Mouse (Mus musculus): ENCODE results near the gene Mex3a. TPM values are rescaled to one million over a fixed set of nuclear protein-coding genes. Genes with fewer than 3 reads are reported as not detected.
A peak's percentile ranks its signal among the peaks of the same experiment; 100 is the strongest.

The Mex3a gene
- polyA plus RNA-seq, 1 experiment from 2014 or later = 6.5 TPM

GRCm38 (mm10) chr3:88551586-88551985 lies 19.4 kb downstream of the Mex3a start:
- Histone ChIP-seq H3K27ac (no peak overlapping the region), H3K4me2 (peak overlapping the region; percentile 88), H3K9ac (no peak overlapping the region), H3K27me3 (no peaks in the 10 kb centered on the region), H3K4me3 (no peak overlapping the region; the same call in 1 of the 2 replicates), H3K36me3 (peaks cover 13% of the 10 kb centered on the region), H3K9me3 (replicated peaks) (no peaks in the 10 kb centered on the region), H3K4me1 (replicated peaks) (peaks cover 23% of the 10 kb centered on the region)
- ATAC-seq (replicated peaks; ENCODE audit: insufficient number of reproducible peaks, insufficient read depth, low FRiP score, low read depth) = no peak
- WGBS = 79% methylated on average over 4 of the region's 4 CpGs

DNA sequence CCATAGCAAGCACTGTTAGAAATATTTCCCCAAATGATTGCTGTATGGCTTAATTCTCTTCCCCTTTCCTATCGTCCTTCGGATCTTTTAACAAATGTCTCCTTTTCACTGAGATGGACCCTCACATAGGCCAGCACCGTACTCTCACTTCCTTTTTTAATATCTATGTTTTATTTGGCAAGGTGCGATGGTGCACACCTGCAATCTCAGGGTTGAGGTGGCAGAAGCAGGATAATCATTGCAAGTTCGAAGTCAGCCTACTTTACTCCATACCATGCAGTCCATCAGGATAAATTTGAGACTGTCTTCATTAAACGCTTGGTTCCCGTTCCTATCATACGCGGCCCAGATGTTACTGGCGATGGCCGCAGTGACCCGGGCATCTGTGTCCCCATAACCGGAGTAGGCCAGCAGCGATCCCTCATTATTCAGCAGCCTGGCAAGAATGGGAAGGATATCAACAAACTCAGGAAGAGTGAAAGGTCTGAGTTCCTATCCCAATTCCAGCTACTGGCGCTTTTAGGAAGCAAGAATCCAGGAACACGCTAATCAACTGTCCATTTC lies 20.0 kb downstream of the Mex3a start:
- H3K4me3 ChIP-seq = peak overlapping the region; percentile 96
- H3K9ac ChIP-seq = peak overlapping the region; percentile 81
- 16% methylated on average over 16 of the region's 16 CpGs for WGBS
- peak overlapping the region; percentile 88 for H3K4me2 ChIP-seq
- no peaks in the 10 kb centered on the region for H3K27me3 ChIP-seq
- peaks cover 23% of the 10 kb centered on the region for H3K4me1 ChIP-seq (replicated peaks)
- H3K27ac ChIP-seq = peak overlapping the region; percentile 99
- no peak for ATAC-seq (replicated peaks; ENCODE audit: insufficient number of reproducible peaks, insufficient read depth, low FRiP score, low read depth)
- H3K9me3 ChIP-seq (replicated peaks) = no peaks in the 10 kb centered on the region
- H3K36me3 ChIP-seq = peaks cover 19% of the 10 kb centered on the region

DNA sequence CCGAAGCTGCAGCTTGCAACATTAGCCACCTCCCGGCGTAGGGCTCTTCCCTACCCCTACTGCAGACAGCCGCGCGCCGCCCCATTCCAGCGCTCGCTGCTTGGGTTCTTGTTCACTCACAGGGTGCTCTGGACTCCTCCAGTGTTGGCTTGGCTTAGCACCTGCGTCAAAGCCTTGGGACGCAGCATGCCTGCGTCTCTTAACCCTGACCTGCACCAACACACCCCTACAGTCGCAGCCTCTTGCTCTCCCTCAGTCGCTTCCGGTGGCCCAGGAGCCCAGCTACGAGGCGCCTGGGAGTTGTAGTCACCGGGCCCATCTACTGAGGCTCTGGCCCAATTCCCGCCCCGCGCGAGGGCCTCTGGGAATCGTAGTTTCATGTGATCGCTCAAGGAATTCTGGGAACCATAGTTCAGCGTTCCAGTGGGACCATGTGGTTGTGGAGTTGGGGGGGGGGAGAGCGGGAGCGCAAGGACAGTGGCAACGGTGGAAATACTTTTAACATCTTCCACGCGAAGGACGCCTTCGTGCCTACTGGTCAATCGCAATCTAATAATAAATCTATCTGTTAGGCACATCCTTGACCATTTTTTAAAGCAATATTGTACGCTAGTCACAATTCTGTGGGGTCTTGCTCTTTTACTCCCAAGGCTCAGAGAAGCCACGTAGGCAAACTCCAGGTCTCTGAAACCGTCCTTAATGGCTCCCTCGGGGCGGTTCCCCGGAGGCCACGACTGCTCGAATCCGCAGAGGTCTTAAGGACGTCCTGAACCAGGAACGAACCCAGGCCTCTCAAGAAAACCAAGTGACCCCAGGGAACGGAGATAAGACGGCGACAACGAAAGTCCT lies 20.7 kb downstream of the Mex3a start, which contains the start of gene Lamtor2:
Lamtor2 (minus strand) TSS at position 399 of the 849 bp plus-strand sequence.
- H3K4me2 ChIP-seq = peak within 1 kb of the TSS; percentile 88
- WGBS = under 1% methylated on average over 48 of the region's 48 CpGs
- H3K27ac ChIP-seq = peak within 1 kb of the TSS; percentile 99
- no peaks in the 10 kb centered on the region for H3K9me3 ChIP-seq (replicated peaks)
- peaks cover 25% of the 10 kb centered on the region for H3K36me3 ChIP-seq
- ATAC-seq (replicated peaks; ENCODE audit: insufficient number of reproducible peaks, insufficient read depth, low FRiP score, low read depth) = peak; percentile 87
- peak within 1 kb of the TSS; percentile 96 for H3K4me3 ChIP-seq
- peak within 1 kb of the TSS; percentile 81 for H3K9ac ChIP-seq
- no peaks in the 10 kb centered on the region for H3K27me3 ChIP-seq
- H3K4me1 ChIP-seq (replicated peaks) = peaks cover 23% of the 10 kb centered on the region

DNA sequence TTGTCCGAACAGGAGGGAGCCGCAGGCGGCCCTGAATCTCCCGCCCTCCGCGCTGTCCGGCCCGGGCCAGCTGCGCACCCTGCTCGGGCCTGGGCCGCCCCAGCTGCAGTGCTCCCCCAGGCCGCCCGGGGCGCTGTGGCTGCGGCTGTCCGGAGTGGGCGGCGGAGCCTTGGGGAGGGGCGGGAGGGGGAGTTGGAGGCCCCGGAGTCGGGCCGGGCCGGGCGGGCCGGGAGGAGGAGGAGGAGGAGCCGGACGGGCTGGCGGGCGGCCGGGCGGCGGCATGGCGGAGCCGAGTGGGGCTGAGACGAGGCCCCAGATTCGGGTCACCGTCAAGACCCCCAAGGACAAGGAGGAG lies 21.3 kb downstream of the Mex3a start, which contains the start of gene Ubqln4:
Ubqln4 (plus strand) TSS at position 234 of the 355 bp plus-strand sequence.
- Histone ChIP-seq H3K27me3 (no peaks in the 10 kb centered on the region), H3K4me1 (replicated peaks) (peaks cover 23% of the 10 kb centered on the region), H3K9me3 (replicated peaks) (no peaks in the 10 kb centered on the region), H3K4me3 (peak within 1 kb of the TSS; percentile 96), H3K4me2 (peak within 1 kb of the TSS; percentile 88), H3K9ac (peak within 1 kb of the TSS; percentile 81), H3K36me3 (peaks cover 31% of the 10 kb centered on the region), H3K27ac (peak within 1 kb of the TSS; percentile 99)
- ATAC-seq (replicated peaks; ENCODE audit: insufficient number of reproducible peaks, insufficient read depth, low FRiP score, low read depth) = peak; percentile 89
- 0% methylated on average over 23 of the region's 37 CpGs for WGBS

DNA sequence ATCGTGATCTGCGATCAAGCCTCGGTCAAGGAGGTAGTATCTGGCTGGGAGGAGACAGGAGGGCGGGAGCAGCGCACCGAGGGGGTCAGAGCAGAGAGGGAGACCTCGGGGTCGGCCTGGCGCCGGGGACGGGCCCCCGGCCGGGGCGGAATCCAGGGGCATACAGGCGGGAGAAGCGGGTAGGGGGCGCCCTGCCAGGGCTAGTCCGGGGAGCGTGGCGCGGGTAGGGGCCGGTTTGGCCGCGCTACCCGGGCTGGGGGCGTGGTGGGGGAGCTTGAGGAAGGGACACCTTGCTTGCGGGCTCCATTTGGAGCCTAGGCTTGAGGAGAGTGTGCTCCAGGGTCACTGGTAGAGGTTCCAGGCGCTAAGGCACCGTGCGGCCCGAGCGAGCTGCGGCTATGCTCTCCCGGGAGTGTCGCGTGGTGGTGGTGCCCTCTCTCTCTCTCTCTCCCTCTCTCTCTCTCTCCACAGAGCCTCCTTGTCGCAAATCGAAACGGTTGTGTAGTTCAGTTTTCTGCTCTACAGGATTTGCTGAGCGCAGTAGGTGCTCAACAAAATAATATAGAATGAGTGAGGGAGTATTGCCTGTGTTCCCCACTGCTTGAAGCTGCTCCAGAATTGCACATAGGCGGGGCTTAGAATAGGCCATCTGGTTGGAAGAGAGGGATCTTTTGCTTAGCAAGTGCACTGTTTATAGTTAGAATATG lies 21.8 kb downstream of the Mex3a start:
- peaks cover 35% of the 10 kb centered on the region for H3K36me3 ChIP-seq
- under 1% methylated on average over 41 of the region's 41 CpGs for WGBS
- peak overlapping the region; percentile 96 for H3K4me3 ChIP-seq
- H3K27me3 ChIP-seq = no peaks in the 10 kb centered on the region
- H3K4me2 ChIP-seq = peak overlapping the region; percentile 88
- peak; percentile 44 for ATAC-seq (replicated peaks; ENCODE audit: insufficient number of reproducible peaks, insufficient read depth, low FRiP score, low read depth)
- peaks cover 23% of the 10 kb centered on the region for H3K4me1 ChIP-seq (replicated peaks)
- peak overlapping the region; percentile 81 for H3K9ac ChIP-seq
- peak overlapping the region; percentile 99 for H3K27ac ChIP-seq
- H3K9me3 ChIP-seq (replicated peaks) = no peaks in the 10 kb centered on the region

DNA sequence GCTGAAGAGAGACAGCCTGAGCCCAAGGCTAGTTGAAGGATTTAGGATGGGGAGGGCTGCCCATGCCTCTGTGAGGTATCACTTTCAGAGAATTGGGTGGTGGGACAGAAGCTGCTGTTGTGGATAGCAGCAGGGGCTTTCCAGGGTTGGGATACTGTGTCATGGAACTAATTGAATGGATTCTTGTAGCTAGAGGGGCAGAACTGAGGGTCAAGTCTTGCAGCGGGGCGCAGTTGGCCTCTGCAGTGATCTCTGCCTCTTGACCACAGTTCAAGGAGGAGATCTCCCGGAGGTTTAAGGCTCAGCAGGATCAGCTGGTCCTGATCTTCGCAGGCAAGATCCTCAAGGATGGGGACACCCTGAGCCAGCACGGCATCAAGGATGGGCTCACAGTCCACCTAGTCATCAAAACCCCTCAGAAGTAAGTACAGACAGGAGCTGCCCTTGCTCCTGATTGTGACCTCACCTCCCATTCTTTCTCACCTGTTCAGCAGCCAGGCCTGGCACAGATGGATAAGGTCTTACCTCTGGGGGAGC lies 22.9 kb downstream of the Mex3a start:
- no peak for ATAC-seq (replicated peaks; ENCODE audit: insufficient number of reproducible peaks, insufficient read depth, low FRiP score, low read depth)
- no peaks in the 10 kb centered on the region for H3K27me3 ChIP-seq
- no peak overlapping the region for H3K27ac ChIP-seq
- peaks cover 46% of the 10 kb centered on the region for H3K36me3 ChIP-seq
- no peak overlapping the region for H3K4me3 ChIP-seq
- peak overlapping the region; percentile 23; the same call in 1 of the 2 replicates for H3K9ac ChIP-seq
- H3K9me3 ChIP-seq (replicated peaks) = no peaks in the 10 kb centered on the region
- H3K4me2 ChIP-seq = peak overlapping the region; percentile 13; the same call in 1 of the 2 replicates
- peaks cover 23% of the 10 kb centered on the region for H3K4me1 ChIP-seq (replicated peaks)
- WGBS = 89% methylated on average over 5 of the region's 5 CpGs

DNA sequence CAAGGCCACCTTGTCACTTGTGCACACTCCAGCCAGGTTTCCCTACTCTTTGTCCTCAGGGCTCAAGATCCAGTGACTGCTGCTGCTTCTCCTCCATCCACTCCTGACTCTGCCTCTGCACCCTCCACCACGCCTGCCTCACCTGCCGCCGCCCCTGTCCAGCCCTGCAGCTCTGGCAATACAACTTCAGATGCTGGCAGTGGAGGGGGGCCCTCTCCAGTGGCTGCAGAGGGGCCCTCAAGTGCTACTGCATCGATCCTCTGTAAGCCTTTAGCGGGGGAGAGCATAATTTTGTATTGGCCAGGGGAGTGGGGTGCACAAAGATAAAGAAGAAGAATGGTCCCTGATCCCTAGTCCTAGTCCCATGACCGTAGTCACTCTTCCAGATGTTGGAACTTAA lies 23.5 kb downstream of the Mex3a start:
- Histone ChIP-seq H3K9ac (peak overlapping the region; percentile 34; the same call in 1 of the 2 replicates), H3K36me3 (peaks cover 52% of the 10 kb centered on the region), H3K27ac (no peak overlapping the region), H3K9me3 (replicated peaks) (no peaks in the 10 kb centered on the region), H3K4me2 (no peak overlapping the region), H3K4me1 (replicated peaks) (peaks cover 23% of the 10 kb centered on the region), H3K27me3 (no peaks in the 10 kb centered on the region), H3K4me3 (no peak overlapping the region)
- no peak for ATAC-seq (replicated peaks; ENCODE audit: insufficient number of reproducible peaks, insufficient read depth, low FRiP score, low read depth)
- 98% methylated on average over 6 of the region's 6 CpGs for WGBS

DNA sequence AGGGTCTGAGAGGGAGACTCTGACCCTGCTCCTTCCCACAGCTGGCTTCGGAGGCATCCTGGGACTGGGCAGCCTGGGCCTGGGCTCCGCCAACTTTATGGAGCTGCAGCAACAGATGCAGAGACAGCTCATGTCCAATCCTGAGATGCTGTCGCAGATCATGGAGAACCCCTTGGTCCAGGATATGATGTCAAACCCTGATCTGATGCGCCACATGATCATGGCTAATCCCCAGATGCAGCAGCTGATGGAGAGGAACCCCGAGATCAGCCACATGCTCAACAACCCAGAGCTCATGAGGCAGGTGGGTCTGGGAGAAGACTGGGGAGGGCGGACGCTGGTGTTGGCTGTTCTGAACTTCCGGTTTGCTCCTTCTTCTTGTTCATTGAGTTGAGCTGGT lies 24.4 kb downstream of the Mex3a start:
- Histone ChIP-seq H3K9me3 (replicated peaks) (no peaks in the 10 kb centered on the region), H3K27ac (no peak overlapping the region), H3K9ac (no peak overlapping the region), H3K27me3 (no peaks in the 10 kb centered on the region), H3K4me2 (no peak overlapping the region), H3K4me1 (replicated peaks) (peaks cover 17% of the 10 kb centered on the region), H3K4me3 (no peak overlapping the region), H3K36me3 (peaks cover 61% of the 10 kb centered on the region)
- 95% methylated on average over 8 of the region's 8 CpGs for WGBS
- no peak for ATAC-seq (replicated peaks; ENCODE audit: insufficient number of reproducible peaks, insufficient read depth, low FRiP score, low read depth)

DNA sequence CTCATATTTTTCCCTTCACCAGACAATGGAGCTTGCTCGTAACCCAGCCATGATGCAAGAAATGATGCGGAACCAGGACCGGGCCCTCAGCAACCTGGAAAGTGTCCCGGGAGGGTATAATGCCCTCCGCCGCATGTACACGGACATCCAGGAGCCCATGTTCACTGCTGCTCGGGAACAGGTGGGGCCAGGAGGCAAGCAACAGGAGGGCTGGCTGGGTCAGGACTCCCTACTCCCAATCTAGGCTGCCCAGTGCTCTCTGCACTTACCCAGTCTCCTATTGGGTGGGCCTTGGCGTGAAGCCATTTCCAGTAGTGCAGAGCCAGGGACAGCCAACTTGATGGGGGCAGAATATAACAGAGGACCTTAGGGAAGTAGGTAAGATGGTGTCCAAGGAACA lies 27.4 kb downstream of the Mex3a start:
- no peak for ATAC-seq (replicated peaks; ENCODE audit: insufficient number of reproducible peaks, insufficient read depth, low FRiP score, low read depth)
- no peaks in the 10 kb centered on the region for H3K27me3 ChIP-seq
- no peaks in the 10 kb centered on the region for H3K9me3 ChIP-seq (replicated peaks)
- 96% methylated on average over 9 of the region's 9 CpGs for WGBS
- peaks cover 80% of the 10 kb centered on the region for H3K36me3 ChIP-seq
- no peak overlapping the region for H3K27ac ChIP-seq
- H3K4me3 ChIP-seq = no peak overlapping the region
- H3K4me1 ChIP-seq (replicated peaks) = peaks cover 7% of the 10 kb centered on the region
- no peak overlapping the region for H3K4me2 ChIP-seq
- no peak overlapping the region for H3K9ac ChIP-seq

DNA sequence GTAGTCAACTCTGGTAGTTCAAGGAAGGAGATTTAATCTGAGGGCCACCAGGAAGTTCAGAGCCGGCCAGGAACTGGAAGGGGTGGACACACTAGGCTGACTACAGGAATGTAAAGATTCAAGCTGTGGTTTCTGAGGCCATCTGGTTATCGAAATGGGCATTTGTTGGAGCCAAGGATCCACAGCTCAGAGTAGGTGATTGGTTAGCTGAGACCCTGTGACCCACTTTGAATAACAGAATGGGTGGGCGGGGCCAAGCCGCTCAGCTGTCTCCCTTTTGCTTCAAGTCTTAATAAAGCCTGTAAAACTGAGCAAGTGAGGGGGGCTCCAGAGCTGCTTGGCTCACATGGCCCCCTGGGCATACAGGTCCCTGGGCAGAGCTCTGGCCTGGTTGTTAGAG lies 29.8 kb downstream of the Mex3a start:
- Histone ChIP-seq H3K4me2 (no peak overlapping the region), H3K36me3 (peaks cover 85% of the 10 kb centered on the region), H3K9ac (no peak overlapping the region), H3K9me3 (replicated peaks) (no peaks in the 10 kb centered on the region), H3K27me3 (no peaks in the 10 kb centered on the region), H3K27ac (no peak overlapping the region), H3K4me3 (no peak overlapping the region), H3K4me1 (replicated peaks) (peaks cover 10% of the 10 kb centered on the region)
- 74% methylated on average over 4 of the region's 4 CpGs for WGBS
- ATAC-seq (replicated peaks; ENCODE audit: insufficient number of reproducible peaks, insufficient read depth, low FRiP score, low read depth) = no peak

GRCm38 (mm10) chr3:88563442-88563841 lies 31.2 kb downstream of the Mex3a start:
- H3K4me3 ChIP-seq = no peak overlapping the region
- no peak overlapping the region for H3K4me2 ChIP-seq
- H3K9me3 ChIP-seq (replicated peaks) = no peaks in the 10 kb centered on the region
- H3K4me1 ChIP-seq (replicated peaks) = peaks cover 10% of the 10 kb centered on the region
- no peaks in the 10 kb centered on the region for H3K27me3 ChIP-seq
- ATAC-seq (replicated peaks; ENCODE audit: insufficient number of reproducible peaks, insufficient read depth, low FRiP score, low read depth) = no peak
- peaks cover 85% of the 10 kb centered on the region for H3K36me3 ChIP-seq
- 76% methylated on average over 4 of the region's 4 CpGs for WGBS
- H3K27ac ChIP-seq = no peak overlapping the region
- no peak overlapping the region for H3K9ac ChIP-seq

Measured in heart, embryonic 15.5 days (tissue).